Mouse (Mus musculus) natural killer cell, adult 2 months (primary cell): ENCODE data around the gene H2-K1.
"Not testable (repeated sequence)": the region's sequence is repeated elsewhere in the genome, so short reads cannot be mapped to it uniquely, and the experiment has no call there.

Experiments
- DNase-seq, 2 experiments: peaks; one replicate each; pipeline ENCODE4 v3.0.0; 2022; ENCODE audit warnings: low spot score in 2 of 2

Gene H2-K1

DNA sequence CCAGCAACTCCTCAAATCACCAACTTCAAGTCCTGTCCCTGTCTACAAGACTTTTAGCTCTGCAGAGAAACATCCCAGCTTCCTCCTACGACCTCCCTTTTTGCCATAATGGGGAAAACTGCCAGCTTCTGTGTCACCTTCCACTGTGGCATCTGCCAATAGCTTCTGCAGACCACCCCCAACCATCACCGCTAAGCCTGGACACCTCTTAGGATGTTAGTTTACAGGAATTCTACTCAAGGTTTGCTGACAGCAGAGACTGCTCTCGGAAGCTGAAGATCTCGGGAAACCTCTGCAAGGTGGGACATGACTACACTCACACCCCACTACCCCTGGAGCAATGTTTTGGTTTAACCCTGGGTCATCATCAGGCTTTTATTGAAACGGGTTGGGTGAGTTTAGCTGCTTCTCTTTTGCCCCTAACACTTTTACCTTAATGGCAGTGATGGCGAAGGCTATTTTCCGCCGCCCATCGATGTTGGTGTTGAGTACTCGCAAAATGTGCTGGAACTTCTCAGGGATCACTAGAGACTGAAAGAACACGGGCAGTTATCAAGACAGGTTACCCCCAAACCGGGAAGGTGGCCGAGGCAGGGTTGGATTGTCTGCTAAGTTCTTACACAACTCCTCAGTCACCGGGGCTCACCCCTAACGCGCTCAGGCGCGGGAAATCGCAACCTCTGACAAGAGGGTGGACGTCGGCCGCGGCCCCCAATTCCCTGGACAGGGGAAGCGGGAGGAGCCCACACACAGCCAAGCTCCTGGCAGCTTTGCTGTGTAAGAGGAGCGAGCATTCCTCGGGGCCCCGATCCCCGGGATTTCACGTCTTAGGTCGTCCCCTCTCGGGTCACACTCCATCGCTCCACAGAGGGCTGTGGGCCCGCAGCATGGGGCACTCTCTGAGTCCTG lies 45.2 kb downstream of the H2-K1 start:
- no peak for DNase-seq

DNA sequence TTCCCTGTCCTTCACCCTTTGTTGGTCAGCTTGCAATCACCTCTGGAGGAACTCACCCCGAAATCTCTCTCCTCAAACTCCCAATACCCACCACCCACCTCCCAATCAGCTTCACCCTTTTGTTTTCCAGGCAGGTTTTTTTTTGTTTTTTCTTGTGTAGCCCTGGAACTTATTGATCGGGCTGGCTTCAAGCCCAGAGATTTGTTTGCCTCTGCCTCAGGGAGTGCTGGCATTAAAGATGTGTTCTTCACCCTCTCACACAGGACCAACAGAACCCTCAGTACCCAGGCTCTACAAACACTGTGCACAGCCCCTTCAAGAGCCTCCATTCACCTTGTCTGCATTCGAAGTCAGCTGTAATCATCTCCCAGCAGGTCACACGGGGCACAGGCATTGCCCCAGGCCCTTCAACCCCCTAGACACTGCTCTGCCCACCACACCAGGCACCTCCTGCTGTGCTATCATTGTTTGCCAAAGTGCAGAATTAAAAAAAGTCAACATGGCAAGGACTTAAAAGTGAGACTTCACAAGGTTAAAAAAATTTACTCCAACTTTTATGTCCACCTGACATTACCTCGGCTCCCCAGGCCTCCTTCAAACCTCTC lies 46.1 kb downstream of the H2-K1 start:
- no peak for DNase-seq

DNA sequence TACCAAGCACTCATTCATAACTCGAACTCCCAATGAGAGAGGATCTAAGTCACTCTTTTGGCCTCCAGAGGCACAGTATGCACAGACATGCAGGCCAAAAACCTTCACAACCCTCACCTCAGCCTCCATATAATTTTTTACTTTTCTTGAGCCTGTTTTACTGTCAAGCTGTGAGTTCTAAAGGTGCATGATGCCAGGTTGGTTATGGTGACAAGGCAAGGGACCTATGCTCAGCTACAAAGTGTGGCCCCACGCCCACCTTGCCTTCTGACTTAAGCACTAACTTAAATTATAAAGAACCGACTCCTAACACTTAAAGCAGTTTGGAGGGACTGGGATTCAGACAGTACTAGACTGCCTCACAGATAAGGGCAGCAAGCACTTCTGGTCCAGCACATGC lies 46.8 kb downstream of the H2-K1 start:
- DNase-seq, result no peak

DNA sequence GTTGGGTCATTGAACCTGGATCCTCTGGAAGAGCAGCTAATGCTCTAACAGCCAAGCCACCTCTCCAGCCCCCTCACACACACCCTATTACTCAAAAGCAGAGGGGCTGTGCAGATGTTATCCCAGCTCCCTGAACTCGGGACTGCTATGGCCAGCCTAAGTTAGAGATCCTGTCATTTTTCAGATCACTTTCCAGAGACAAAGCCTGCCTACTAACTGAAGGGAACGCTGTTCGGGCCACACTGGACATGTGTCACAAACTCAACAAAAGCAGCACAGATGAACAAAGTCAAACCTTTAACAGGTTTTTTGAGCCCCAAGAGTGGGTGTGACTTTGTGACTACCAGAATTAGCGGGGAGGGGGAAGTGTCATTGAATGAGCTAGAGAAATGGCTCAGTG lies 47.3 kb downstream of the H2-K1 start:
- DNase-seq, result no peak

DNA sequence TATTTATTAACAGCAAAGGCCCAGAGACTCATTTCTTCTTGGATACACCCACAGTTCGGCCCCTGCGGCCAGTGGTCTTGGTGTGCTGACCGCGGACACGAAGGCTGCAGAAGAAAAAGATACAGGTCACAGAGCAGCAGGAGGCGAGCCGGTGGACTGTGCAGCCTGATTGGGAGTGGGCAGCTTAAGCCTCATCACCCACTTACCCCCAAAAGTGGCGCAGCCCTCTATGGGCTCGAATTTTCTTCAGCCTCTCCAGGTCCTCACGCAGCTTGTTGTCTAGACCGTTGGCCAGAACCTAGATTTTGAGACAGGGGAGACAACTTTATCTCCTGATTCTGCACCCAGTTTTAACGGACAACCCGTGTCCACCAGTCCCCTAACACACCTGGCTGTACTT lies 48.1 kb downstream of the H2-K1 start:
- not testable (repeated sequence) for DNase-seq

DNA sequence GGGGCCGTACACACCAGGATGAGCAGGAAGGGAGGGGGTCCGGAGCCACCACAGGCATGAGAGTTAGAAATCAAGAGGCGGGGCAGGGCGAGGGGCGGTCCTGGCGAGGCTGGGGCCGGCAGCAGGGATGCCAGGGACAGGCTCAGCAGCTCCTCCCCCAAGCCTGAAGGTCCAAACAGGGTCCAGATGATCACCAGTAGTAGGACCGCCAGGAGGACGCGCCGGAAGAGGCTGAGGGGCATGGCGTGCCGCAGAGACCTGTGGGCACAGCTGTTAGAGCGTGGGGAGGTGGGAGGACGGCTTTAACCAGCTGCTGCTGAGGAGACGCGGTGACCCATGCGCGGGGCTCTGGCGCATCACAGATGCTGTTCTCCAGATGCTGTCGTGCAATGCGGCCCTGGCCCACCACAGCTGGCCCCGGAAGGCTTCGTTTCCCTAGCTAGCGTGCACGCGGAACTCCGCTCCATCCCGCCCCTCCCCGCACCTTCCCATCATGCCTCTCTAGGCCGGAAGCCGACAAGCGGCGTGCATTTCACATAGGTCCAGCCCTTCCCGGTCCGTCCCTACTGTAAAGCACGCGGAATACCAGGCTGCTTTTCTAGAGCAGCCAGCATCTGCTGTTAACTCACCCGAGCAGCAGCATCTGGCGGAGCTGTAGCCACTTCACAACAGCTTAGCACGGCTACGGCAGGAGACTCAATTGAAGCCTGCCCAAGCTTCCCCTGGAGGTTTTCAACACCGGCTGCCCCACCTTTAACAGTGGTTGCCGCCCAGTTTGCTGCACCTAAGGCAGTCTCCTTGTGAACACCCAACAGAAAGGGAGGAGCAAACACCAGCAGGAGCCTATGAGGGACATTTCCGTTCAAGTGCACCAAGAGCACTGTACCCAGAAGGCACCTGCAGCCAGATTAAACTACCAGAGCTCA lies 48.9 kb downstream of the H2-K1 start, which contains the start of gene B3galt4:
B3galt4 (minus strand) TSS at position 468 of the 926 bp plus-strand sequence.
- DNase-seq, result peak; percentile 63 to 67

DNA sequence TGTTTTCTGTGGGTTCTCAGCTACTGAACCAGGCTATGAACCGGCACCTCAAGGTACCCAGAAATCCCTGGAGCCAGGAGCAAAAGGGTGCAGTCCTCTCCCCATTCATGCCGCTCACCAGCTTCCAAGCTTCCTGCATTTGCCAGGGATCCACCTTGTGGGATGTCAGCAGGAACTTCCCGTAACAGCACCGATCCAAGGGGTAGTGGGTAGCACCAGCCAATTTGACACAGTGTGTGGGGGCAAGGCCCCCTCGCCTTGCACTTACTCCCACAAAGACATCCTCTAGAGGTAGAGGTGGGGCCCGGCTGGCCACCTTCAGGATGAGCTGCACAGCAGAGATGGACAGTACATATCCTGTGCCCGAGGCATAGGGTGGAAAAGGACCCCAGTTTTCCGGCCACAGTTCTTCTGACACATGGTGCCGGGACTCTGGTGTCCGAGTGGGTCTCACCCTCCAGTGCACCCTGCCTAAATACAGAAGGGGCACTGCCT lies 50.0 kb downstream of the H2-K1 start:
- no peak for DNase-seq

DNA sequence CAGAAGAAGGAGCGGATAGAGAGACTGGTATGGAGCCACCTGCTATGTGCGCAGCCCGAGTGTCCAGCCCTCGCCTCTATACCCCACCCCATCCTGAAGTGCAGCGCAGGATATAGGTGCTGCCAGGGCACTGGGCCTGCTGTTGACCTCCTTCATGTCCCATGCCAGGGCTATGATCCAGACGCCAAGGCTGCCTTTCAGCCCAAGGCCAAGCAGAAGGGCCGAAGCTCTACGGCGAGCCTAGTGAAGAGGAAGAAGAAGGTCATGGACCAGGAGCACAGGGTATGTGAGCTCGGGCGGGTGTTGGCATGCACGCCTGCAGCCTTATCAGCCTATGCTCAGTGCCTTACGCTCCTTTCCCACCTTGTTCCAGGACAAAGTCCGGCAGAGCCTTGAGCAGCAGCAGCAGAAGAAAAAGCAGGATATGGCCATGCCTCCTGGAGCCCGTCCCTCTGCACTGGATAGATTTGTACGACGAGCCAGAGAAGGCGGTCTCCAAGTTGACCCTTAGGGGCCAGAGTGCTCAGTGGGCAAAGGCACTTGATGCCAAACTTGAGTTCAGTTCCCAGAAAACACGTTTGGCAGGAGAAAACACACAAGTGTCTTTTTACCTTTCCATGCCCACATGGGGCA lies 51.1 kb downstream of the H2-K1 start:
- DNase-seq, result no peak

DNA sequence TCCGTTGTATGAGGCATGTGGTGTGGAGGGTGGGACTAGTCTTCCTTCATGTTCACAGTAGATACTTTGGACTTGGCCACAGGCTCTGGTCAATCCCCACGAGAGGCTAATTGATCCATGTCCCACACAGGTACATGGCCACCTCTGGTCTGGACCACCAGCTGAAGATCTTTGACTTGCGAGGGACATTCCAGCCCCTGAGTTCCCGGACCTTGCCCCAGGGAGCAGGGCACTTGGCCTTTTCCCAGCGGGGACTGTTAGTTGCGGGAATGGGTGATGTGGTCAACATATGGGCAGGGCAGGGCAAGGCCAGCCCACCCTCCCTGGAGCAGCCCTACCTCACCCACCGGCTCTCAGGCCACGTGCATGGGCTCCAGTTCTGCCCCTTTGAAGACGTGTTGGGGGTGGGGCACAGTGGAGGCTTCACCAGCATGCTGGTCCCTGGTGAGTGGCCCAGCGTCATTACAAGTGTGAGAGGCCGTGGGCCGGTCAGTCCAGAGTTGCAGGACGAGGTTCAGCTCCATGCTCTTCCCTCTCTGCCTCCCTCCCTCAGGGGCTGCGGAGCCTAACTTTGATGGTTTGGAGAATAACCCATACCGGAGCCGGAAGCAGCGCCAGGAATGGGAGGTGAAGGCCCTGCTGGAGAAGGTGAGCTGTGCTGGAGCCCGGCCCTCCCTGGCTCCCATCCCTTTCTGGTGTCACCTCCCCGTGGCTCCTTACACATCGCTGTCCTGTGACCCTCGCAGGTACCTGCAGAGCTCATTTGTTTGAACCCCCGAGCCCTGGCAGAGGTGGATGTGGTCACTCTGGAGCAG lies 51.9 kb downstream of the H2-K1 start:
- DNase-seq, result no peak

DNA sequence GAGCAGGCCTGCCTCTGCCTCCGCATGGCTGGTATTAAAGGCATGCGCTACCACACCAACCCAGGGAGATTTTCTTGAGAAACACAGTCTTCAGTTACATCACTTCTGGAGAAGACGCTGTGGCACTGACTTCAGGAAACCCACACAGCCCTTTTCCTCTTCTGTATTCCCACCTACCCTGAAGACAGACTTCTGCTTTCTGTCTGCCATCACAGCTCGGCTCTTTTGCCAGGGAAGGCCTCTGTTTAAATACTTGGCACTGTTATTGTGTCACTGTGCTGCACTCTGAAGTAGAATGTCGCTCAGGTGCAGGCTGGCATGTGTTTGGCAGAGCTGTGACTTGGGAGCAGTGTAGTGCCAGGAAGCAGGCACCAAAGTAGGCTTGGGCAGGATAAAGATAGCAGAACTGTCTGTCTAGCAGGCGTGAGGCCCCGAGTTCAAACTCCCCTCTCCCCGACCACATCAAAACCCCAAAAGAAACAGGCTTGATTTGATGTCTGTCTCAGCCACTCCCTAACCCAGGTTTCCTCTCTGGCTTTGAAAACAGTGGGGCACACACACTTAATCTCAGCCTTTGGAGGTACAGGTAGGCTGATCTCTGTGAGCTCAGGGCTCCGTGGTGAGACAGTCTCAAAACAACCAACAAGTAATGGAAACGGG lies 52.6 kb downstream of the H2-K1 start:
- no peak for DNase-seq
